Mouse (Mus musculus): Measurements from ENCODE around the gene Tnr. TPM values are rescaled to one million over a fixed set of nuclear protein-coding genes. Genes with fewer than 3 reads are reported as not detected.

The Tnr gene
- polyA plus RNA-seq, 1 experiment = 0.03 TPM

- Histone ChIP-seq H3K4me1 (ENCODE audit: control insufficient read depth, insufficient read depth, low read length) (no peaks in the 10 kb centered on the region), H3K27ac (ENCODE audit: insufficient read depth, low read depth, low read length) (no peak overlapping the region), H3K4me3 (ENCODE audit: insufficient read depth, low read depth, low read length) (no peak overlapping the region), H3K27me3 (replicated peaks; ENCODE audit: control insufficient read depth, insufficient read depth, low read length) (no peaks in the 10 kb centered on the region), H3K36me3 (ENCODE audit: control insufficient read depth, insufficient read depth, low read length) (no peaks in the 10 kb centered on the region)
- 82% methylated on average over 4 of the region's 4 CpGs for WGBS
- DNase-seq = no peak
- TF ChIP-seq POLR2A (IDR thresholded peaks at IDR 0.05; ENCODE audit: low read depth, low read length) (no peak), CTCF (conservative IDR thresholded peaks at IDR 0.05; ENCODE audit: insufficient read depth, insufficient read length, low read depth, low read length) (no peak)
Measured at GRCm38 (mm10) chr1:159613561-159613960, 90.0 kb downstream of the Tnr start.

- no peak for DNase-seq
- 60% methylated on average over 6 of the region's 6 CpGs for WGBS
- no peak for TF ChIP-seq CTCF (conservative IDR thresholded peaks at IDR 0.05; ENCODE audit: insufficient read depth, insufficient read length, low read depth, low read length)
- TF ChIP-seq POLR2A (IDR thresholded peaks at IDR 0.05; ENCODE audit: low read depth, low read length) = no peak
- Histone ChIP-seq H3K4me3 (ENCODE audit: insufficient read depth, low read depth, low read length) (no peak overlapping the region), H3K27ac (ENCODE audit: insufficient read depth, low read depth, low read length) (no peak overlapping the region), H3K27me3 (replicated peaks; ENCODE audit: control insufficient read depth, insufficient read depth, low read length) (no peaks in the 10 kb centered on the region), H3K4me1 (ENCODE audit: control insufficient read depth, insufficient read depth, low read length) (no peaks in the 10 kb centered on the region), H3K36me3 (ENCODE audit: control insufficient read depth, insufficient read depth, low read length) (no peaks in the 10 kb centered on the region)
Measured at GRCm38 (mm10) chr1:159614062-159614601, 90.6 kb downstream of the Tnr start.

- Histone ChIP-seq H3K36me3 (ENCODE audit: control insufficient read depth, insufficient read depth, low read length) (no peaks in the 10 kb centered on the region), H3K27me3 (replicated peaks; ENCODE audit: control insufficient read depth, insufficient read depth, low read length) (no peaks in the 10 kb centered on the region), H3K4me3 (ENCODE audit: insufficient read depth, low read depth, low read length) (no peak overlapping the region), H3K4me1 (ENCODE audit: control insufficient read depth, insufficient read depth, low read length) (no peaks in the 10 kb centered on the region), H3K27ac (ENCODE audit: insufficient read depth, low read depth, low read length) (no peak overlapping the region)
- 48% methylated on average over 16 of the region's 16 CpGs for WGBS
- no peak for DNase-seq
- no peak for TF ChIP-seq POLR2A (IDR thresholded peaks at IDR 0.05; ENCODE audit: low read depth, low read length)
- no peak for TF ChIP-seq CTCF (conservative IDR thresholded peaks at IDR 0.05; ENCODE audit: insufficient read depth, insufficient read length, low read depth, low read length)
Measured at GRCm38 (mm10) chr1:159614644-159615431, 91.3 kb downstream of the Tnr start.

- TF ChIP-seq POLR2A (IDR thresholded peaks at IDR 0.05; ENCODE audit: low read depth, low read length) = no peak
- no peak for TF ChIP-seq CTCF (conservative IDR thresholded peaks at IDR 0.05; ENCODE audit: insufficient read depth, insufficient read length, low read depth, low read length)
- DNase-seq = no peak
- WGBS = 62% methylated on average over 4 of the region's 4 CpGs
- Histone ChIP-seq H3K36me3 (ENCODE audit: control insufficient read depth, insufficient read depth, low read length) (no peaks in the 10 kb centered on the region), H3K27me3 (replicated peaks; ENCODE audit: control insufficient read depth, insufficient read depth, low read length) (no peaks in the 10 kb centered on the region), H3K4me3 (ENCODE audit: insufficient read depth, low read depth, low read length) (no peak overlapping the region), H3K4me1 (ENCODE audit: control insufficient read depth, insufficient read depth, low read length) (no peaks in the 10 kb centered on the region), H3K27ac (ENCODE audit: insufficient read depth, low read depth, low read length) (no peak overlapping the region)
Measured at GRCm38 (mm10) chr1:159615686-159616085, 92.1 kb downstream of the Tnr start.

- Histone ChIP-seq H3K4me3 (ENCODE audit: insufficient read depth, low read depth, low read length) (no peak overlapping the region), H3K27me3 (replicated peaks; ENCODE audit: control insufficient read depth, insufficient read depth, low read length) (no peaks in the 10 kb centered on the region), H3K27ac (ENCODE audit: insufficient read depth, low read depth, low read length) (no peak overlapping the region), H3K4me1 (ENCODE audit: control insufficient read depth, insufficient read depth, low read length) (no peaks in the 10 kb centered on the region), H3K36me3 (ENCODE audit: control insufficient read depth, insufficient read depth, low read length) (no peaks in the 10 kb centered on the region)
- no peak for DNase-seq
- no peak for TF ChIP-seq CTCF (conservative IDR thresholded peaks at IDR 0.05; ENCODE audit: insufficient read depth, insufficient read length, low read depth, low read length)
- TF ChIP-seq POLR2A (IDR thresholded peaks at IDR 0.05; ENCODE audit: low read depth, low read length) = no peak
- 74% methylated on average over 2 of the region's 2 CpGs for WGBS
Measured at GRCm38 (mm10) chr1:159619205-159619604, 95.6 kb downstream of the Tnr start.

- Histone ChIP-seq H3K27ac (ENCODE audit: insufficient read depth, low read depth, low read length) (no peak overlapping the region), H3K4me1 (ENCODE audit: control insufficient read depth, insufficient read depth, low read length) (no peaks in the 10 kb centered on the region), H3K27me3 (replicated peaks; ENCODE audit: control insufficient read depth, insufficient read depth, low read length) (no peaks in the 10 kb centered on the region; the same call in 1 of the 2 replicates), H3K36me3 (ENCODE audit: control insufficient read depth, insufficient read depth, low read length) (no peaks in the 10 kb centered on the region), H3K4me3 (ENCODE audit: insufficient read depth, low read depth, low read length) (no peak overlapping the region)
- 60% methylated on average over 1 of the region's 1 CpGs for WGBS
- no peak for DNase-seq
- no peak for TF ChIP-seq POLR2A (IDR thresholded peaks at IDR 0.05; ENCODE audit: low read depth, low read length)
- TF ChIP-seq CTCF (conservative IDR thresholded peaks at IDR 0.05; ENCODE audit: insufficient read depth, insufficient read length, low read depth, low read length) = no peak
Measured at GRCm38 (mm10) chr1:159621321-159621720, 97.8 kb downstream of the Tnr start.

- no peak for TF ChIP-seq CTCF (conservative IDR thresholded peaks at IDR 0.05; ENCODE audit: insufficient read depth, insufficient read length, low read depth, low read length)
- TF ChIP-seq POLR2A (IDR thresholded peaks at IDR 0.05; ENCODE audit: low read depth, low read length) = no peak
- no peaks in the 10 kb centered on the region for H3K4me1 ChIP-seq (ENCODE audit: control insufficient read depth, insufficient read depth, low read length)
- no peaks in the 10 kb centered on the region for H3K36me3 ChIP-seq (ENCODE audit: control insufficient read depth, insufficient read depth, low read length)
- WGBS = 68% methylated on average over 3 of the region's 3 CpGs
- H3K27ac ChIP-seq (ENCODE audit: insufficient read depth, low read depth, low read length) = no peak overlapping the region
- DNase-seq = no peak
- no peaks in the 10 kb centered on the region; the same call in 1 of the 2 replicates for H3K27me3 ChIP-seq (replicated peaks; ENCODE audit: control insufficient read depth, insufficient read depth, low read length)
- H3K4me3 ChIP-seq (ENCODE audit: insufficient read depth, low read depth, low read length) = no peak overlapping the region
Measured at GRCm38 (mm10) chr1:159629119-159629518, 105.5 kb downstream of the Tnr start.
